Mouse (Mus musculus) gastrocnemius, adult 2 months (tissue): Measurements from ENCODE around the gene Rpl31. TPM values are rescaled to one million over a fixed set of nuclear protein-coding genes. Genes with fewer than 3 reads are reported as not detected.

Source experiments
- DNase-seq: peaks from one replicate; pipeline ENCODE4 v3.0.0; 2022
- H3K27ac ChIP-seq: fragments of 200-600 bp; 2 replicates; pipeline ENCODE4 v1.8.1; 2022; ENCODE audit warnings: mild to moderate bottlenecking
- H3K4me3 ChIP-seq: fragments of 200-600 bp; 2 replicates; pipeline ENCODE4 v1.8.1; 2022; ENCODE audit warnings: mild to moderate bottlenecking, moderate library complexity
- CTCF ChIP-seq: fragments of 200-600 bp; IDR thresholded peaks from 2 replicates; pipeline ENCODE4 v1.8.1; 2022; ENCODE audit warnings: antibody characterized with exemption, mild to moderate bottlenecking, moderate library complexity
- intact Hi-C: fragments of 180-260 bp; cut with DNase I; formaldehyde crosslinking; loops from one replicate; pipeline ENCODE4 v1.15.1; 2025
- total RNA-seq, 2 experiments: library from RNA; stranded (reverse); gene quantifications; 2 replicates each; pipeline ENCODE4 v1.2.3; 2021

Rpl31 gene
- total RNA-seq, 2 experiments from 2014 or later = 512 to 578 TPM

GRCm38 (mm10) chr1:39340156-39340555, 27.5 kb upstream of the Rpl31 start:
- H3K27ac ChIP-seq = no peak overlapping the region
- DNase-seq = no peak
- TF ChIP-seq CTCF = no peak
- no peak overlapping the region for H3K4me3 ChIP-seq
- intact Hi-C loops = loop anchor here (1.0 to 10.0 kb wide), 4 partner anchors 143 to 339 kb away; no protein-coding TSS in a partner anchor

GRCm38 (mm10) chr1:39340647-39341046, 27.0 kb upstream of the Rpl31 start:
- intact Hi-C loops = loop anchor here (1.0 to 10.0 kb wide), 4 partner anchors 143 to 340 kb away; no protein-coding TSS in a partner anchor
- peak; percentile 44 for DNase-seq
- Histone ChIP-seq H3K27ac (no peak overlapping the region), H3K4me3 (no peak overlapping the region)
- peak; percentile 87 for TF ChIP-seq CTCF

GRCm38 (mm10) chr1:39341807-39342206, 25.8 kb upstream of the Rpl31 start:
- intact Hi-C loops = loop anchor here (2.0 to 10.0 kb wide), 3 partner anchors 145 to 341 kb away; no protein-coding TSS in a partner anchor
- no peak for DNase-seq
- Histone ChIP-seq H3K4me3 (no peak overlapping the region), H3K27ac (no peak overlapping the region)
- no peak for TF ChIP-seq CTCF

GRCm38 (mm10) chr1:39343242-39343641, 24.4 kb upstream of the Rpl31 start:
- H3K4me3 ChIP-seq = no peak overlapping the region
- no peak overlapping the region for H3K27ac ChIP-seq
- intact Hi-C loops = loop anchor here (5.0 to 10.0 kb wide), 2 partner anchors 146 to 238 kb away; no protein-coding TSS in a partner anchor
- TF ChIP-seq CTCF = no peak; the same call in 1 of the 2 replicates
- DNase-seq = no peak

- H3K27ac ChIP-seq = no peak overlapping the region
- intact Hi-C loops = loop anchor here (5.0 to 10.0 kb wide), 2 partner anchors 148 to 240 kb away; no protein-coding TSS in a partner anchor
- TF ChIP-seq CTCF = peak; percentile 7; the same call in 1 of the 2 replicates
- no peak overlapping the region for H3K4me3 ChIP-seq
- no peak for DNase-seq
Observed at GRCm38 (mm10) chr1:39344981-39345600, 22.6 kb upstream of the Rpl31 start.

GRCm38 (mm10) chr1:39349001-39349400, 18.6 kb upstream of the Rpl31 start:
- DNase-seq = peak; percentile 61
- Histone ChIP-seq H3K27ac (peak overlapping the region; percentile 61), H3K4me3 (no peak overlapping the region)
- intact Hi-C loops = loop anchor here (10.0 kb wide), 1 partner anchor 244 kb away; no protein-coding TSS in a partner anchor
- TF ChIP-seq CTCF = no peak

GRCm38 (mm10) chr1:39349427-39349826, 18.2 kb upstream of the Rpl31 start:
- TF ChIP-seq CTCF = no peak
- intact Hi-C loops = loop anchor here (10.0 kb wide), 1 partner anchor 245 kb away; no protein-coding TSS in a partner anchor
- H3K27ac ChIP-seq = peak overlapping the region; percentile 61

GRCm38 (mm10) chr1:39361754-39362514, 5.7 kb upstream of the Rpl31 start:
- Histone ChIP-seq H3K27ac (no peak overlapping the region), H3K4me3 (no peak overlapping the region)
- intact Hi-C loops = no loop called here
- no peak for DNase-seq
- TF ChIP-seq CTCF = no peak

More at GRCm38 (mm10) chr1:39349427-39349826, 18.2 kb upstream of the Rpl31 start:
- DNase-seq = no peak
- H3K4me3 ChIP-seq = no peak overlapping the region

- Histone ChIP-seq H3K4me3 (no peak overlapping the region), H3K27ac (no peak overlapping the region)
- no peak for DNase-seq
- no peak for TF ChIP-seq CTCF
- intact Hi-C loops = no loop called here
Observed at GRCm38 (mm10) chr1:39362515-39362893, 5.1 kb upstream of the Rpl31 start.

- no peak overlapping the region for H3K27ac ChIP-seq
- TF ChIP-seq CTCF = no peak
- intact Hi-C loops = no loop called here
- H3K4me3 ChIP-seq = no peak overlapping the region
- no peak for DNase-seq
Observed at GRCm38 (mm10) chr1:39365562-39365961, 2.1 kb upstream of the Rpl31 start.

- Histone ChIP-seq H3K27ac (peak overlapping the region; percentile 96), H3K4me3 (peak overlapping the region; percentile 91)
- intact Hi-C loops = no loop called here
- no peak for TF ChIP-seq CTCF
- no peak for DNase-seq
Observed at GRCm38 (mm10) chr1:39367045-39367444, 597 bp upstream of the Rpl31 start.

- intact Hi-C loops = no loop called here
- H3K27ac ChIP-seq = peak overlapping the region; percentile 96
- H3K4me3 ChIP-seq = peak overlapping the region; percentile 91
- DNase-seq = no peak
- TF ChIP-seq CTCF = no peak
Observed at GRCm38 (mm10) chr1:39368267-39368841, 712 bp downstream of the Rpl31 start.

- intact Hi-C loops = no loop called here
- Histone ChIP-seq H3K4me3 (no peak overlapping the region), H3K27ac (no peak overlapping the region)
- TF ChIP-seq CTCF = no peak
- DNase-seq = no peak
Observed at GRCm38 (mm10) chr1:39370431-39370830, 2.8 kb downstream of the Rpl31 start.
